Mouse (Mus musculus) intestine, embryonic 16.5 days (tissue): ENCODE measurements around the gene Ap4s1. TPM values are rescaled to one million over a fixed set of nuclear protein-coding genes. Genes with fewer than 3 reads are reported as not detected.
A peak's percentile ranks its signal among the peaks of the same experiment; 100 is the strongest.

ENCODE experiments used
- ATAC-seq: fragments of 200-750 bp; cut with Nextera tagmentation; 2 replicates; pipeline ENCODE4 v1.8.0; 2017; ENCODE audit warnings: moderate TSS enrichment, moderate library complexity
- H3K27ac ChIP-seq: fragments of 300-500 bp; sonication (generic); 2 replicates; pipeline ENCODE4 v1.5.1; 2014; ENCODE audit warnings: mild to moderate bottlenecking, low read length
- H3K27me3 ChIP-seq: fragments of 300-500 bp; sonication (generic); replicated peaks from 2 replicates; pipeline ENCODE4 v1.6.1; 2014; ENCODE audit warnings: low read length, control low read depth, mixed read lengths; ENCODE audit not compliant: control insufficient read depth, insufficient read depth
- H3K36me3 ChIP-seq: fragments of 300-500 bp; sonication (generic); 2 replicates; pipeline ENCODE4 v1.6.1; 2014; ENCODE audit warnings: low read length, control low read depth; ENCODE audit not compliant: control insufficient read depth, insufficient read depth
- H3K4me1 ChIP-seq: fragments of 300-500 bp; sonication (generic); 2 replicates; pipeline ENCODE4 v1.6.1; 2014; ENCODE audit warnings: low read length, control low read depth, mixed read lengths; ENCODE audit not compliant: control insufficient read depth, insufficient read depth
- H3K4me2 ChIP-seq: fragments of 300-500 bp; sonication (generic); 2 replicates; pipeline ENCODE4 v1.6.1; 2014; ENCODE audit warnings: low read depth, low read length, control low read depth
- H3K4me3 ChIP-seq: fragments of 300-500 bp; sonication (generic); 2 replicates; pipeline ENCODE4 v1.5.1; 2014; ENCODE audit warnings: mild to moderate bottlenecking, low read length
- H3K9ac ChIP-seq: fragments of 300-500 bp; sonication (generic); 2 replicates; pipeline ENCODE4 v1.6.1; 2014; ENCODE audit warnings: low read depth, low read length
- H3K9me3 ChIP-seq: fragments of 300-500 bp; sonication (generic); 2 replicates; pipeline ENCODE4 v1.6.1; 2016; ENCODE audit warnings: low read length, control low read depth; ENCODE audit not compliant: control insufficient read depth
- WGBS: fragments of 180-500 bp; shearing (Covaris S2); extraction: QIAGEN DNeasy Blood & Tissue Kit; methylation state at CpG from one replicate; pipeline ENCODE4 v1.1.7; 2014; 5-methylcytosine and 5-hydroxymethylcytosine counted together
- polyA plus RNA-seq: library from polyadenylated mRNA; unstranded; fragments of >200 nt; fragmentation: Nextera tagmentation; extraction: Ambion mirVana; gene quantifications from 2 replicates; pipeline ENCODE4 v1.2.1, GENCODE M21; 2015

Ap4s1 gene
- polyA plus RNA-seq, 1 experiment from 2014 or later, result 21.1 TPM

GRCm38 (mm10) chr12:51741690-51742089 is 50.9 kb downstream of the Ap4s1 start:
- Histone ChIP-seq H3K36me3 (peaks cover 14% of the 10 kb centered on the region), H3K9ac (no peak overlapping the region), H3K4me3 (no peak overlapping the region), H3K27ac (no peak overlapping the region), H3K9me3 (no peaks in the 10 kb centered on the region), H3K27me3 (no peaks in the 10 kb centered on the region), H3K4me2 (no peak overlapping the region), H3K4me1 (no peaks in the 10 kb centered on the region)
- ATAC-seq, result no peak
- 87% methylated on average over 6 of the region's 6 CpGs for WGBS

- no peaks in the 10 kb centered on the region for H3K9me3 ChIP-seq
- H3K27ac ChIP-seq, result no peak overlapping the region
- H3K36me3 ChIP-seq, result peaks cover 28% of the 10 kb centered on the region
- H3K4me1 ChIP-seq, result no peaks in the 10 kb centered on the region
- H3K4me3 ChIP-seq, result no peak overlapping the region
- ATAC-seq, result no peak
- H3K4me2 ChIP-seq, result no peak overlapping the region
- WGBS, result 61% methylated on average over 6 of the region's 6 CpGs
- no peak overlapping the region for H3K9ac ChIP-seq
- H3K27me3 ChIP-seq, result no peaks in the 10 kb centered on the region
Observed at GRCm38 (mm10) chr12:51744957-51745356, 54.1 kb downstream of the Ap4s1 start.

- Histone ChIP-seq H3K27me3 (no peaks in the 10 kb centered on the region), H3K9me3 (no peaks in the 10 kb centered on the region), H3K27ac (no peak overlapping the region), H3K9ac (no peak overlapping the region), H3K4me2 (no peak overlapping the region), H3K4me3 (no peak overlapping the region), H3K36me3 (peaks cover 34% of the 10 kb centered on the region), H3K4me1 (no peaks in the 10 kb centered on the region)
- ATAC-seq, result no peak
- WGBS, result 89% methylated on average over 2 of the region's 2 CpGs
Observed at GRCm38 (mm10) chr12:51747348-51747747, 56.5 kb downstream of the Ap4s1 start.

GRCm38 (mm10) chr12:51755938-51756598 is 65.2 kb downstream of the Ap4s1 start:
- 87% methylated on average over 12 of the region's 12 CpGs for WGBS

GRCm38 (mm10) chr12:51756599-51756961 is 65.7 kb downstream of the Ap4s1 start:
- Histone ChIP-seq H3K27ac (peak overlapping the region; percentile 49), H3K36me3 (peaks cover 3% of the 10 kb centered on the region), H3K9me3 (no peaks in the 10 kb centered on the region), H3K4me2 (no peak overlapping the region), H3K4me1 (no peaks in the 10 kb centered on the region), H3K4me3 (no peak overlapping the region), H3K27me3 (no peaks in the 10 kb centered on the region), H3K9ac (no peak overlapping the region)
- no peak; the same call in 1 of the 2 replicates for ATAC-seq

More at GRCm38 (mm10) chr12:51755938-51756598, 65.2 kb downstream of the Ap4s1 start:
- Histone ChIP-seq H3K27me3 (no peaks in the 10 kb centered on the region), H3K4me1 (no peaks in the 10 kb centered on the region), H3K27ac (peak overlapping the region; percentile 49), H3K36me3 (peaks cover 3% of the 10 kb centered on the region), H3K9me3 (no peaks in the 10 kb centered on the region), H3K4me3 (no peak overlapping the region), H3K4me2 (no peak overlapping the region), H3K9ac (no peak overlapping the region)
- ATAC-seq, result peak; percentile 88

- ATAC-seq, result peak; percentile 70; the same call in 1 of the 2 replicates
- H3K36me3 ChIP-seq, result 0 out of 2 replicates have a peak, but pooled peaks cover 10% of the 10 kb centered on the region
- H3K4me3 ChIP-seq, result no peak overlapping the region
- H3K4me2 ChIP-seq, result no peak overlapping the region
- no peaks in the 10 kb centered on the region for H3K9me3 ChIP-seq
- no peak overlapping the region for H3K9ac ChIP-seq
- no peaks in the 10 kb centered on the region for H3K27me3 ChIP-seq
- no peaks in the 10 kb centered on the region for H3K4me1 ChIP-seq
- no peak overlapping the region for H3K27ac ChIP-seq
- WGBS, result 88% methylated on average over 3 of the region's 3 CpGs
Observed at GRCm38 (mm10) chr12:51759374-51759773, 68.5 kb downstream of the Ap4s1 start.

- H3K4me2 ChIP-seq, result no peak overlapping the region
- H3K27me3 ChIP-seq, result no peaks in the 10 kb centered on the region
- H3K27ac ChIP-seq, result no peak overlapping the region
- no peak overlapping the region for H3K4me3 ChIP-seq
- no peak overlapping the region for H3K9ac ChIP-seq
- H3K36me3 ChIP-seq, result peaks cover 19% of the 10 kb centered on the region; the same call in 1 of the 2 replicates
- H3K9me3 ChIP-seq, result no peaks in the 10 kb centered on the region
- 53% methylated on average over 4 of the region's 4 CpGs for WGBS
- ATAC-seq, result peak; percentile 92
- no peaks in the 10 kb centered on the region for H3K4me1 ChIP-seq
Observed at GRCm38 (mm10) chr12:51767454-51767853, 76.6 kb downstream of the Ap4s1 start.

- WGBS, result 93% methylated on average over 15 of the region's 15 CpGs
- H3K36me3 ChIP-seq, result peaks cover 15% of the 10 kb centered on the region; the same call in 1 of the 2 replicates
Observed at GRCm38 (mm10) chr12:51768702-51769101, 77.9 kb downstream of the Ap4s1 start.

GRCm38 (mm10) chr12:51784842-51785241 is 94.0 kb downstream of the Ap4s1 start:
- Histone ChIP-seq H3K36me3 (peaks cover 5% of the 10 kb centered on the region), H3K4me1 (no peaks in the 10 kb centered on the region), H3K9ac (no peak overlapping the region), H3K4me3 (no peak overlapping the region), H3K4me2 (no peak overlapping the region), H3K9me3 (no peaks in the 10 kb centered on the region), H3K27ac (no peak overlapping the region), H3K27me3 (no peaks in the 10 kb centered on the region)
- 94% methylated on average over 7 of the region's 7 CpGs for WGBS
- ATAC-seq, result no peak

More at GRCm38 (mm10) chr12:51768702-51769101, 77.9 kb downstream of the Ap4s1 start:
- H3K9ac ChIP-seq, result no peak overlapping the region
- H3K4me2 ChIP-seq, result no peak overlapping the region
- H3K4me3 ChIP-seq, result no peak overlapping the region
- H3K4me1 ChIP-seq, result no peaks in the 10 kb centered on the region
- H3K9me3 ChIP-seq, result no peaks in the 10 kb centered on the region
- H3K27ac ChIP-seq, result no peak overlapping the region
- ATAC-seq, result no peak
- no peaks in the 10 kb centered on the region for H3K27me3 ChIP-seq
